Mouse (Mus musculus): Measurements from ENCODE around the gene Tssk1.

The Tssk1 gene

GRCm38 (mm10) chr16:17893923-17894322 lies at the start of gene Tssk1:
TSS of gene Tssk1 (plus strand) at chr16:17894223.
- no peak for DNase-seq (ENCODE audit: low spot score in 2 of 2)

GRCm38 (mm10) chr16:17848431-17848830 lies 45.6 kb upstream of the Tssk1 start:
- no peak for DNase-seq (ENCODE audit: low spot score in 2 of 2)

GRCm38 (mm10) chr16:17848928-17849327 lies 45.1 kb upstream of the Tssk1 start:
- DNase-seq (ENCODE audit: low spot score in 2 of 2) = peak in 1 of 2 experiments; percentile 17

GRCm38 (mm10) chr16:17849486-17849885 lies 44.5 kb upstream of the Tssk1 start:
- DNase-seq (ENCODE audit: low spot score in 2 of 2) = no peak

GRCm38 (mm10) chr16:17851331-17851730 lies 42.7 kb upstream of the Tssk1 start:
- DNase-seq (ENCODE audit: low spot score in 2 of 2) = no peak

GRCm38 (mm10) chr16:17851860-17852259 lies 42.2 kb upstream of the Tssk1 start:
- DNase-seq (ENCODE audit: low spot score in 2 of 2) = no peak

- DNase-seq (ENCODE audit: low spot score in 2 of 2) = no peak
These were observed 40.8 kb upstream of the Tssk1 start for GRCm38 (mm10) chr16:17853263-17853662.

GRCm38 (mm10) chr16:17857157-17857556 lies 36.9 kb upstream of the Tssk1 start:
- no peak for DNase-seq (ENCODE audit: low spot score in 2 of 2)

GRCm38 (mm10) chr16:17858592-17858991 lies 35.4 kb upstream of the Tssk1 start:
- no peak for DNase-seq (ENCODE audit: low spot score in 2 of 2)

- DNase-seq (ENCODE audit: low spot score in 2 of 2) = no peak
These were observed 28.7 kb upstream of the Tssk1 start for GRCm38 (mm10) chr16:17865293-17865692.

GRCm38 (mm10) chr16:17865770-17866169 lies 28.3 kb upstream of the Tssk1 start:
- DNase-seq (ENCODE audit: low spot score in 2 of 2) = no peak

- DNase-seq (ENCODE audit: low spot score in 2 of 2) = no peak
These were observed 22.8 kb upstream of the Tssk1 start for GRCm38 (mm10) chr16:17871248-17871647.

GRCm38 (mm10) chr16:17872995-17873394 lies 21.0 kb upstream of the Tssk1 start:
- DNase-seq (ENCODE audit: low spot score in 2 of 2) = no peak

- DNase-seq (ENCODE audit: low spot score in 2 of 2) = peak in 1 of 2 experiments; percentile 18
These were observed 18.8 kb upstream of the Tssk1 start for GRCm38 (mm10) chr16:17875174-17875573.

GRCm38 (mm10) chr16:17876096-17876495 lies 17.9 kb upstream of the Tssk1 start:
- DNase-seq (ENCODE audit: low spot score in 2 of 2) = no peak

- no peak for DNase-seq (ENCODE audit: low spot score in 2 of 2)
These were observed 14.5 kb upstream of the Tssk1 start for GRCm38 (mm10) chr16:17879571-17879970.

GRCm38 (mm10) chr16:17882196-17882595 lies 11.8 kb upstream of the Tssk1 start:
- DNase-seq (ENCODE audit: low spot score in 2 of 2) = no peak

GRCm38 (mm10) chr16:17884116-17884515 lies 9.9 kb upstream of the Tssk1 start:
- no peak for DNase-seq (ENCODE audit: low spot score in 2 of 2)

- no peak for DNase-seq (ENCODE audit: low spot score in 2 of 2)
These were observed 4.2 kb upstream of the Tssk1 start for GRCm38 (mm10) chr16:17889689-17890341.

GRCm38 (mm10) chr16:17890342-17890727 lies 3.7 kb upstream of the Tssk1 start:
- no peak for DNase-seq (ENCODE audit: low spot score in 2 of 2)

- peak; percentile 50 to 65 for DNase-seq (ENCODE audit: low spot score in 2 of 2)
These were observed 3.0 kb upstream of the Tssk1 start for GRCm38 (mm10) chr16:17890917-17891566.

- DNase-seq (ENCODE audit: low spot score in 2 of 2) = peak; percentile 97 to 99
These were observed 2.5 kb upstream of the Tssk1 start, which contains the start of gene Gm20518 for GRCm38 (mm10) chr16:17891567-17891959. TSS of gene Gm20518 (minus strand) at chr16:17891671.

- DNase-seq (ENCODE audit: low spot score in 2 of 2) = peak in 1 of 2 experiments; percentile 39
These were observed 1.4 kb upstream of the Tssk1 start for GRCm38 (mm10) chr16:17892606-17893005.

Data from heart, adult 9 months (tissue).